Mouse (Mus musculus) limb, embryonic 10.5 days (tissue): ENCODE measurements around the gene Cby3. TPM values are rescaled to one million over a fixed set of nuclear protein-coding genes. Genes with fewer than 3 reads are reported as not detected.

Source experiments
- DNase-seq: peaks from one replicate; pipeline ENCODE4 v3.0.0-alpha.2; 2017; ENCODE audit warnings: low spot score
- H3K27ac ChIP-seq: fragments of 300-500 bp; sonication (generic); 2 replicates; pipeline ENCODE4 v1.5.1; 2016; ENCODE audit warnings: mild to moderate bottlenecking
- H3K27me3 ChIP-seq: fragments of 300-500 bp; sonication (generic); 2 replicates; pipeline ENCODE4 v1.6.1; 2016; ENCODE audit warnings: low read depth, mild to moderate bottlenecking; ENCODE audit not compliant: poor library complexity, severe bottlenecking
- H3K36me3 ChIP-seq: fragments of 300-500 bp; sonication (generic); 2 replicates; pipeline ENCODE4 v1.6.1; 2016; ENCODE audit warnings: mild to moderate bottlenecking, moderate library complexity
- H3K4me1 ChIP-seq: fragments of 300-500 bp; sonication (generic); 2 replicates; pipeline ENCODE4 v1.6.1; 2016
- H3K4me3 ChIP-seq: fragments of 300-500 bp; sonication (generic); 2 replicates; pipeline ENCODE4 v1.5.1; 2016; ENCODE audit warnings: mild to moderate bottlenecking, moderate library complexity
- H3K9me3 ChIP-seq: fragments of 300-500 bp; sonication (generic); replicated peaks from 2 replicates; pipeline ENCODE4 v1.6.1; 2016; ENCODE audit warnings: mild to moderate bottlenecking
- WGBS: fragments of 180-500 bp; shearing (Covaris S2); methylation state at CpG from one replicate; pipeline ENCODE4 v1.1.7; 2016; 5-methylcytosine and 5-hydroxymethylcytosine counted together
- polyA plus RNA-seq: library from polyadenylated mRNA; unstranded; fragments of >200 nt; fragmentation: Nextera tagmentation; extraction: Ambion mirVana; gene quantifications from 2 replicates; pipeline ENCODE4 v1.2.1, GENCODE M21; 2016

The Cby3 gene
- polyA plus RNA-seq, 1 experiment from 2014 or later = 0.43 TPM

DNA sequence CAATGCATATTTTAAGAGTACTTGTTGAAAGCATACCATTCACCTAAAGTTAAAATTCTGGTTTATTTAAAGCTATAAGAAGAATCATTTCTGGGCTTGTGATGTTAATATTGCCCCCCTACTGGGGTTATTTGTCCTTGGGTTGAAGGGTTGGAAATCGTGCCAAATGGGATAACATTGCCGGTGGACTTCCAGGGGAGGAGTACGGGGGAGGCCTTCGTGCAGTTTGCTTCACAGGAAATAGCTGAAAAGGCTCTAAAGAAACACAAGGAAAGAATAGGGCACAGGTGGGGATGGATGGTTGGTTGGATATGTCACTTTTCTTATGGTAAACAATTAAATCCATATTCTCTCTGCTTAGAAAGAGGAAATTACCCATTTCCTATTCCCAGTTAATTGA is 27.0 kb downstream of the Cby3 start:
- 84% methylated on average over 4 of the region's 4 CpGs for WGBS
- peak overlapping the region; percentile 32 for H3K4me3 ChIP-seq
- H3K27me3 ChIP-seq = no peaks in the 10 kb centered on the region
- no peaks in the 10 kb centered on the region for H3K9me3 ChIP-seq
- H3K27ac ChIP-seq = no peak overlapping the region
- peaks cover 80% of the 10 kb centered on the region for H3K36me3 ChIP-seq
- H3K4me1 ChIP-seq = peaks cover 20% of the 10 kb centered on the region
- DNase-seq = no peak

DNA sequence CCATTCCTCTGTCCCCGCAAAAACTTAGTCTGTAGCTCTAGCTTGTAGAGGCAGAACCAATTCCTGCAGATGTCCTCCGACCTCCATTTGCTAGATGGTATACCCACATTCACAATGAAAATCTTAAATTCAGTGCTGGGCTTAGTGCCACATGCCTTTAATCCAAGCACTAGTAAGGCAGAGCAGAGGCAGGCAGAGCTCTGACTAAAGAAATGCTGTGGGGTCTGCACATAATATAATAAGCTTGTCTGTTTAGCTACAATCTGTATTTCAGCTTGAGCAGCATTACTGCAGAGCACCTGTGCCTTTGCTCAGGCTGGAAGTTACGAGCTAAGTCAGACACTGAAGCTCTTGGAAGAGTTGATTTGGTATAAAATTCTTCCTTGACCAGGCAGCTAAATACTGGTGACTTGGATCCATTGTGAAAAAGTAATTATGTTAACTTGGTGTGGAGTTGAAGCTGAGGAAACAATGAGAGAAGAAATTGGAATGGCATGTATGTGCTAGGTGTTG is 33.0 kb downstream of the Cby3 start:
- no peaks in the 10 kb centered on the region for H3K27me3 ChIP-seq
- H3K27ac ChIP-seq = no peak overlapping the region
- no peak overlapping the region for H3K4me3 ChIP-seq
- no peaks in the 10 kb centered on the region for H3K9me3 ChIP-seq
- peaks cover 96% of the 10 kb centered on the region for H3K36me3 ChIP-seq
- no peak for DNase-seq
- H3K4me1 ChIP-seq = 0 out of 2 replicates have a peak, but pooled peaks cover 2% of the 10 kb centered on the region
- 84% methylated on average over 3 of the region's 3 CpGs for WGBS

DNA sequence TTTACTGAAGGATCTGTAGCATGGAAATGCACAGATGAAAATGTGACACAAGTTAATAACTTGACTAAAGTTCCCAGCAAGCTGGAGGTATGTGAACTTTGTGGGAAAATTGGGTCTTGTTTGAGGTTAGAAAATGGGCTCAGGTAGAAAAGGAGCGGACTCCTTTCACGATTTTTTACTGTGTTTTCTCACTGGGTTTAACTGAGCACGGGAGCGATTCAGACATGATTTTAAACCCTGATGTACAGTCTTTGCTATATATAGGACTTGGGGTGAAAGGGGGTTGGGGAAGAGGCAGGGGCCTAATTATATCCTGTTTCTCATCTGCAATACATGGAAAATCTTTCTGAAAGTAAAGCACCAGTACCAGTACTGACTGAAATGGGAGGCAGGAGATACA is 33.4 kb downstream of the Cby3 start:
- no peak for DNase-seq

DNA sequence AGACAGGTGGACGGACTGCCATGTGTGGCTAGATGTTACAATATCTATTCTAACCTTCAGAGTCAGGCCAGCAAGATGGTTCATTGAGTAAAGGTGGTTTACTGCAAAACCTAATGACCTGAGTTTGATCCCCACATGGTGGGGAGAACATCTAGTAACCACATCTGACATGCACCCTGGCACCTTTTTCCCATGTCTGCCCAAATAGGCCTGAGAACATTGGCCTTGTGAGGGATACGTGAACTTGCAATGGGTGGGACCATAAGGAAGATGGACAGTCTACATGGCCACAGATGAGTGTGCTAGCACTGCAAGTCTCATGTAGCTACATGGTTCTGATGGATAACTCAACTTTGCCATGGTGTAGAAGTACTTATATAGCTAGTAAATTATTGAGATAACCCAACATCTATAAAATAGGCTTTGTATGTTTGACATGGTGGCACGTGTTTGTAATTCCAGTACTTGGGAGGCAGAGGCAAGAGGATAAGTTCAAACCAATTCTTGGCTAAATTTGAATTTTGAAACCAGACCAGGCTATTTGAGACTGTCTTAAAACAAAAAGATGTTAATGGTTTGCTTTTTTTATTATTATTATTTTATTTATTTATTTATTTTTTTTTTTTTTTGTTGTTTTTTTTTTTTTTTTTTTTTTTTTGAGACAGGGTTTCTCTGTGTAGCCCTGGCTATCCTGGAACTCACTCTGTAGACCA is 34.1 kb downstream of the Cby3 start:
- Histone ChIP-seq H3K9me3 (no peaks in the 10 kb centered on the region), H3K27me3 (no peaks in the 10 kb centered on the region), H3K27ac (no peak overlapping the region), H3K4me1 (0 out of 2 replicates have a peak, but pooled peaks cover 2% of the 10 kb centered on the region), H3K4me3 (no peak overlapping the region), H3K36me3 (peaks cover 92% of the 10 kb centered on the region)
- no peak for DNase-seq
- WGBS = 96% methylated on average over 3 of the region's 3 CpGs

More for the DNA sequence above, 33.4 kb downstream of the Cby3 start:
- H3K27me3 ChIP-seq = no peaks in the 10 kb centered on the region
- 86% methylated on average over 4 of the region's 4 CpGs for WGBS
- H3K27ac ChIP-seq = no peak overlapping the region
- H3K9me3 ChIP-seq = no peaks in the 10 kb centered on the region
- H3K4me1 ChIP-seq = 0 out of 2 replicates have a peak, but pooled peaks cover 2% of the 10 kb centered on the region
- H3K4me3 ChIP-seq = no peak overlapping the region
- H3K36me3 ChIP-seq = peaks cover 96% of the 10 kb centered on the region

DNA sequence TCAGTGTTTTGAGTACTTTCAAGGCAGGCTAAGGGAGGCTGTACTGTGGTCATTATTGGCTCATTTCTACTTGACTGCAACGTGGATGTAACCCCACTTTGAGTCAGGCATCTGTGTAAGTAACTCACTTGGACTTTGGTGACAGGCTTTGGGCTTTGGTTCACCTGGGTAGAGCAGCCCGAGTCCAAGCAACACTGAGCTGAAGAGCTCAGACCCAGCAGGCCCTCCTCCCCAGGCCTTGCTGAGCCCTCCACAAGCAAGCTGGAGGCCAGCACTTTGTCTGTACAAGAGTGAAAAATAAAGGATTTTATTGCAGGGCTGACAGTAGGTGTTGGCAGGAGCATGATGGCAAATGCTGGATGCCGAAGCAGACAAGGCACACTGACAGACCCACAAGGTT is 34.7 kb downstream of the Cby3 start:
- Histone ChIP-seq H3K36me3 (peaks cover 92% of the 10 kb centered on the region), H3K9me3 (no peaks in the 10 kb centered on the region), H3K27me3 (no peaks in the 10 kb centered on the region), H3K27ac (no peak overlapping the region), H3K4me3 (no peak overlapping the region), H3K4me1 (0 out of 2 replicates have a peak, but pooled peaks cover 2% of the 10 kb centered on the region)
- WGBS = 71% methylated on average over 3 of the region's 3 CpGs
- DNase-seq = no peak

DNA sequence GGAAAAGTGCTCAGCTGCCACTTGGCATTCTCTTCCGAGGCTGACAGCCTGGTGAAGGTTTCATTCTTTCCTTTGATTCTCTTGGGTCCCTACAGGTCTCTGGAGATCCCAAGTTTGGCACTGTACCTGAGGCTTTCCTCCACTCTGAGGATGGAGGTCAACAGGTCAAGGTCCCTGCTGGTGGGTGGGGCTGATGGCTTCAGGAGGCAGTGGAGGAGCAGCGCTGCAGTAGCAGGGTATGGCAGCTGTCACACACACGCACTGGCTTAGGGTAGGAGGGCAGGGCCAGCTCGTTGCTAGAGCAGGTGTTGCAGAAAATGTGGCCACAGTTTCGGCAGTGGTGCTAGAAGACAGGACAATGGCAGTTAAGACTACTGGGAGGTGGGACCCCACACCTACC is 35.4 kb downstream of the Cby3 start:
- Histone ChIP-seq H3K9me3 (no peaks in the 10 kb centered on the region), H3K4me1 (0 out of 2 replicates have a peak, but pooled peaks cover 2% of the 10 kb centered on the region), H3K36me3 (peaks cover 92% of the 10 kb centered on the region), H3K4me3 (no peak overlapping the region), H3K27me3 (no peaks in the 10 kb centered on the region), H3K27ac (no peak overlapping the region)
- DNase-seq = no peak
- 80% methylated on average over 5 of the region's 5 CpGs for WGBS

DNA sequence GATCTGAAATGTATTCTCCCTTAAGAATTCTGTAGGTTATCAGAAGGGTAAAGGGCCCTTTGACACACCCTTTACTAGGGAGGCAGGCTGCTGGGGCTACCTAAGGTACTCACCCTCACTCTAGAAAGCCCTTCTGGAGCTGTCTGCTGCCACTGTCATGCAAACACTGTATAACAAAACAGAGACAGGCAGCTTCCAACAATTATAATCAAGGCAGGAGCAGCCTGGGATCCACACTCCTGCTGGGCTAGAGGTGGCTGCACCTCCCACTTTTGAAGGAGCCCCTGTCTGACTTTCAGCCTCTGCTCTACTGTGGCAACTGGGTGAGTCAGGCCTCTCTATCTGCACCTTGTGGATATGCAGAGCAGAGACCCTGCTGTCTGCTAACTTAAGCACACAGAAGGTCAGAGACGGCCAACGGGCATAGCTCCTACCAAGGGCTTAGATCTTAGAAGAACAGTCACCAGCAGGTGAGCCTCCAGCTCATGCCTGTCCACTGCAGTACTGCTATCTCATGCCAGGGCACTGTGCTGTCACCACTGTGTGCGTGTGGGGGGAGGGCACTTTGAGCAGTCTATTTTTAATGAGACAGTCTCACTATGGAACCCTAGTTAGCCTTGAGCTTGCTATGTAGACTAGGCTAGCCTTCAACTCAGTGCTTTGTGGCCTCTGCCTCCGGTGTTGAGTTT is 37.2 kb downstream of the Cby3 start:
- Histone ChIP-seq H3K9me3 (no peaks in the 10 kb centered on the region), H3K4me3 (no peak overlapping the region), H3K27me3 (no peaks in the 10 kb centered on the region), H3K27ac (no peak overlapping the region), H3K4me1 (0 out of 2 replicates have a peak, but pooled peaks cover 2% of the 10 kb centered on the region), H3K36me3 (peaks cover 84% of the 10 kb centered on the region)
- WGBS = 88% methylated on average over 4 of the region's 4 CpGs
- DNase-seq = no peak

DNA sequence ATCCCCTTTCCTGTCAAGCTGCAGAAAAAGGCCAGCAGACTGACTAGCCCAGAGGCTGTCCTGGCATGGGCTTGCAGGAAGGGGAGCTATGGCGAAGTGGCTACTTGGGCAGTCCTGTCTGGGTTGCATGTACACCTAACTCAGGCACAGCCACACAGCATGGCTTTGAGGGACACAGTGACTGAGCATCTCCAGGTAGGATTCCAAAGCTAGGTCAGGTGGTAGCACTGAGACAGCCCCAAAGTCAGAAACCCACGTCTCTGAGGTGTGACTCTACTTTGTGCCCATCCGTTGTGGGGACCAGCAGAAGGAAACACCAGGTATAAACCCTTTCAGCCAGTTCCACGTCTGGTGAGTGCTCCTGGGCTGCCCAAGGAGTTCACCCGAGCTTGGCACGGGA is 39.0 kb downstream of the Cby3 start:
- 0 out of 2 replicates have a peak, but pooled peaks cover 2% of the 10 kb centered on the region for H3K4me1 ChIP-seq
- no peak overlapping the region for H3K27ac ChIP-seq
- H3K36me3 ChIP-seq = peaks cover 84% of the 10 kb centered on the region
- H3K4me3 ChIP-seq = no peak overlapping the region
- no peak for DNase-seq
- WGBS = 86% methylated on average over 6 of the region's 6 CpGs
- no peaks in the 10 kb centered on the region for H3K27me3 ChIP-seq
- no peaks in the 10 kb centered on the region for H3K9me3 ChIP-seq

DNA sequence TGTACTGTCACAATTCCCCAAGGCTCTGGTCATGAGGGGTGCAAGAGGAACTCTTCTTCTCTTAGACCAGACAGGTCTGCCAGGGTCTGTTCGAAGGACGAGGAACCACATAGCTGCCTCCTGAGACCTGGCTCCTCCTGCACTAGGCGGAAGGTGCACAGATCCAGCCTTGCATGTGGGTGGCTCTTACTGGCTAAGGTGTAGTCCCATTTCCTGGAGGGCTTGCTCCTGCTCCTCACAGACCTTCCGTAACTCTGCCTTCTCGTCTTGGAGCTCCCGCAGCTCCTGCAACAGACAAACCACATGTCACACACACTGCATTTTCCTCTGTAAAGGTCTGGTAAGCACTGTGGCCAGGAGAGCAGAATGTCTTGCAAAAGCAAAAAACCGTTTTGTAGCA is 40.5 kb downstream of the Cby3 start:
- H3K9me3 ChIP-seq = no peaks in the 10 kb centered on the region
- 89% methylated on average over 7 of the region's 7 CpGs for WGBS
- H3K4me1 ChIP-seq = no peaks in the 10 kb centered on the region
- peaks cover 85% of the 10 kb centered on the region for H3K36me3 ChIP-seq
- DNase-seq = no peak
- no peaks in the 10 kb centered on the region for H3K27me3 ChIP-seq
- no peak overlapping the region for H3K4me3 ChIP-seq
- no peak overlapping the region for H3K27ac ChIP-seq

DNA sequence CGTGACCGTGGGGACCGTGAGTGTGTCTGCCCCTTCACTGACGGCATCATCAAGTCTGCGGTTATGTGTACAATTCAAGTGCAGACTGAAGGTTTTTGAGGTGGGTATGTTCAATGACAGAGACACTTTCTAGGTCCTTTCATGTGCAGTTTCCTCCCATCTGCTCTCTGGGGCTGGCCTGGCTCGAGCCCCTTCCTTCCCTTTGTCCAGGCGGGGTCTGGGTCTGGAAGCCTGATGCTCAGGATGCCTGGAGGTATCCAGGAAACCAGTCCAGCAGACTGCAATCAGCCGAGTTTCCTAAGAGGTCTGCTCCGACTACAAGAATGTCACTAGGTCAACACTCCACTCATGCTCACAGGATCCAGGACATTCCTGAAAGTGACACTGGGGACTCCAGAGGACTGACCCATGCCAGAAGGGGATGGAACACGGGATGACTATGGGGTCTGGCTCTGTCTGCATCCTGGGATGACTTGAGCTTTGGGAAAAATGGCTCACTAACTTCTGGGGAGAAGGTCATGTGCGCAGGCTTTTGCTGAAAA is 42.6 kb downstream of the Cby3 start:
- no peak for DNase-seq
- no peaks in the 10 kb centered on the region for H3K4me1 ChIP-seq

DNA sequence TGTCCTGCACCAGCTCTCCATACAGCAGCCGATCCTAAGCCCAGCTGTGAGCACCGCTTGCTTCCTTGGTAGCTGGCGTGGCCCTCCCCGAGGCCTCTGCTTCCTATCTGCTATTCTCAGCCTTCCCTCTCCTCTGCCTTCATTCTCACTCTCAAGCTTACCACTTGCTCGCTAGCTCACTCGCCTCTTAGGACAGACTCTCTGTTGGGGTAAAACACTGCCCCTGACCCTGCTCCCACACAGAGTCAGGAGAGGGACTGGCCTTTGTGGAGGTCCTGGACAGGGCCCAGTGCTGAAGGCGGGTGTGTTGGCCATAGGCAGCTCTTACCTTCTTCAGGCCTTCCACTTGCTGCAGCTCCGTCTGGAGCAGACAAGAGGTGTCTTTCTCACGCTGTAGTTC is 43.1 kb downstream of the Cby3 start:
- no peak overlapping the region for H3K27ac ChIP-seq

More for the DNA sequence above, 42.6 kb downstream of the Cby3 start:
- Histone ChIP-seq H3K27ac (no peak overlapping the region), H3K9me3 (no peaks in the 10 kb centered on the region), H3K27me3 (no peaks in the 10 kb centered on the region), H3K36me3 (peaks cover 86% of the 10 kb centered on the region), H3K4me3 (no peak overlapping the region)
- 92% methylated on average over 11 of the region's 11 CpGs for WGBS

DNA sequence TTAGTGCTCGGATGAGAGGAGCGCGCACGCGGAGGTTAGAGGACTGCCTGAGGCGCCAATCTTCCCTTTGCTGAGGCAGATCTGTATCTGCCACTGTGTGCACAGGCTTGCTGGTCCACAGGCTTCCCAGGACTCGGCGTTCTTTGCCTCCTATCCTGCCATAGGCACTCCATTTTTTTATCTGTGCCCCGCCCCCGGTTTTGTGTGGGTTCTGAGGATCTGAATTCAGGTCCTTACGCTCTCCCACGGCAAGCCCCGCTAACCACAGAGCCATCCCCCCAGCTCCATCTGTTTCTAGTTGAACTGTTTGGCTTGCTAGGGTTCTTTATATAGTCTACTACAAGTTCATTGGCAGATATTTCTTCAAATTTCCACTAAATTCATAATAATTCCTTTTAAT is 44.5 kb downstream of the Cby3 start:
- H3K27me3 ChIP-seq = no peaks in the 10 kb centered on the region
- DNase-seq = no peak
- H3K27ac ChIP-seq = no peak overlapping the region
- peaks cover 90% of the 10 kb centered on the region for H3K36me3 ChIP-seq
- H3K4me3 ChIP-seq = no peak overlapping the region
- H3K4me1 ChIP-seq = no peaks in the 10 kb centered on the region
- WGBS = 91% methylated on average over 13 of the region's 13 CpGs
- no peaks in the 10 kb centered on the region for H3K9me3 ChIP-seq

More for the DNA sequence above, 43.1 kb downstream of the Cby3 start:
- Histone ChIP-seq H3K36me3 (peaks cover 86% of the 10 kb centered on the region), H3K4me1 (no peaks in the 10 kb centered on the region), H3K9me3 (no peaks in the 10 kb centered on the region), H3K27me3 (no peaks in the 10 kb centered on the region), H3K4me3 (no peak overlapping the region)
- no peak for DNase-seq
- 92% methylated on average over 9 of the region's 9 CpGs for WGBS

DNA sequence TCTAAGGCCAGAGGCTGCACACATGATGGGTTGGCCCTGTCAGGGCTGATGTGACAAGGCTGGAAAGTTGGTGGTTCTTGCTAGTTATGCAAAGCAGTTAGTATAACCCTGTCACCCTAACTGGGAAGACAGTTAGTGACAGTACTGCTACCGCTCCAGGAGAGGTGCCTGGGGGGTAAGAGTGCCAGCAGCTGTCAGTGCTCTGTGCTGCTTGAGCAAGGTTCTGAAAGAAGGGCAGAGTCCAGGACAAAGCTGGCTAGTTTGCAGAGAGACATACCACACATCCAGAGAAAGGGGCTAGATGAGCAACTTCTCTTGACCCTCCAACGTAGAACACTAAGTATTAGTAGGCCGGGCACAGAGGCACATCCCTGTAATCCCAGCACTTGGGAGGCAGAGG is 48.2 kb downstream of the Cby3 start:
- 96% methylated on average over 3 of the region's 3 CpGs for WGBS
- peaks cover 87% of the 10 kb centered on the region for H3K36me3 ChIP-seq
- DNase-seq = no peak

More for the DNA sequence above, 48.2 kb downstream of the Cby3 start:
- no peak overlapping the region for H3K4me3 ChIP-seq
- no peaks in the 10 kb centered on the region for H3K9me3 ChIP-seq
- no peaks in the 10 kb centered on the region for H3K27me3 ChIP-seq
- no peak overlapping the region for H3K27ac ChIP-seq
- H3K4me1 ChIP-seq = no peaks in the 10 kb centered on the region
